Comparison of ENCODE assay signal across 1 mouse cellular context in genomic region chr1:60152700-60153099, GRCm38 (mm10).
TF ChIP-seq lines count a peak whose summit lies in the region.

No protein-coding gene starts in this region.

TF ChIP-seq in MEL, 35 proteins besides CTCF, POLR2A, EP300 and RAD21 (continued from another document):
- no peak for TF ChIP-seq NRF1 (IDR thresholded peaks at IDR 0.05; ENCODE audit: insufficient read depth, low read depth, low read length, poor library complexity, severe bottlenecking)
